In genomic region chr3:121577641-121578040, GRCm38 (mm10) we compare ENCODE assay signal across 11 mouse cellular contexts. TPM values are rescaled to one million over a fixed set of nuclear protein-coding genes. Genes with fewer than 3 reads are reported as not detected.
A peak's percentile ranks its signal among the peaks of the same experiment; 100 is the strongest.
DNase-seq lines count a peak whose midpoint lies in the region; ATAC-seq and TF ChIP-seq lines count a peak whose summit lies in the region.
"Had no signal": no experiment of that assay in that cellular context is flagged by ENCODE, and none has a peak within 500 bp of the region (broad histone marks: within the 10 kb centered on the region; RNA-seq: fewer than 3 reads in every experiment).

No protein-coding gene starts in this region.

- no peaks in the 10 kb centered on the region for H3K79me2 ChIP-seq in macrophage (ENCODE audit: inconsistent target)

- H3K36me3 ChIP-seq in forebrain, embryonic 12.5 days (replicated peaks), result no peaks in the 10 kb centered on the region
- H3K36me3 ChIP-seq in forebrain, embryonic 15.5 days, result no peaks in the 10 kb centered on the region
- no peaks in the 10 kb centered on the region for H3K36me3 ChIP-seq in kidney, postnatal 0 days (ENCODE audit: insufficient read depth, low read length)
- H3K36me3 ChIP-seq in embryonic facial prominence, embryonic 12.5 days, result no peaks in the 10 kb centered on the region
- H3K36me3 ChIP-seq in macrophage (ENCODE audit: inconsistent target), result no peaks in the 10 kb centered on the region

- peak; percentile 28 for DNase-seq in kidney, postnatal 0 days (ENCODE audit: low spot score)
- no peak for DNase-seq in kidney, postnatal 25 days
- DNase-seq in adipocyte (ENCODE audit: low spot score), result no peak
- no peak for DNase-seq in cerebellum, adult 9-11 months
- DNase-seq: layer of hippocampus, postnatal 36 days had no signal

- no peak overlapping the region for H3K4me2 ChIP-seq in forebrain, embryonic 12.5 days
- H3K4me2 ChIP-seq in forebrain, embryonic 15.5 days (replicated peaks), result no peak overlapping the region
- no peak overlapping the region for H3K4me2 ChIP-seq in kidney, postnatal 0 days (ENCODE audit: low read length)
- H3K4me2 ChIP-seq in embryonic facial prominence, embryonic 12.5 days (replicated peaks), result no peak overlapping the region
- H3K4me2 ChIP-seq: heart, embryonic 11.5 days had no signal

- no peak for ATAC-seq in forebrain, embryonic 12.5 days (ENCODE audit: low FRiP score)
- ATAC-seq in forebrain, embryonic 15.5 days (replicated peaks), result no peak
- ATAC-seq in kidney, postnatal 0 days (replicated peaks; ENCODE audit: low FRiP score, low read depth), result no peak
- ATAC-seq in embryonic facial prominence, embryonic 12.5 days (ENCODE audit: insufficient number of reproducible peaks, insufficient read depth, low FRiP score, low TSS enrichment), result no peak
- ATAC-seq: Patski had no signal

- H3K9me3 ChIP-seq in forebrain, embryonic 12.5 days, result no peaks in the 10 kb centered on the region
- no peaks in the 10 kb centered on the region for H3K9me3 ChIP-seq in forebrain, embryonic 15.5 days
- no peaks in the 10 kb centered on the region for H3K9me3 ChIP-seq in kidney, postnatal 0 days (replicated peaks; ENCODE audit: low read length)
- no peaks in the 10 kb centered on the region for H3K9me3 ChIP-seq in embryonic facial prominence, embryonic 12.5 days

- H3K4me3 ChIP-seq in forebrain, embryonic 12.5 days (replicated peaks), result no peak overlapping the region
- no peak overlapping the region for H3K4me3 ChIP-seq in forebrain, embryonic 15.5 days
- no peak overlapping the region for H3K4me3 ChIP-seq in kidney, postnatal 0 days (replicated peaks; ENCODE audit: low read depth, low read length)
- no peak overlapping the region for H3K4me3 ChIP-seq in embryonic facial prominence, embryonic 12.5 days
- H3K4me3 ChIP-seq in macrophage (ENCODE audit: inconsistent target), result no peak overlapping the region

- H3K27me3 ChIP-seq in forebrain, embryonic 12.5 days, result no peaks in the 10 kb centered on the region
- H3K27me3 ChIP-seq in forebrain, embryonic 15.5 days, result no peaks in the 10 kb centered on the region
- no peaks in the 10 kb centered on the region for H3K27me3 ChIP-seq in kidney, postnatal 0 days (ENCODE audit: insufficient read depth, low read length)
- H3K27me3 ChIP-seq in embryonic facial prominence, embryonic 12.5 days, result no peaks in the 10 kb centered on the region
- H3K27me3 ChIP-seq: Patski had no signal

- H3K9ac ChIP-seq in forebrain, embryonic 12.5 days, result no peak overlapping the region
- H3K9ac ChIP-seq in forebrain, embryonic 15.5 days (replicated peaks), result no peak overlapping the region
- no peak overlapping the region for H3K9ac ChIP-seq in kidney, postnatal 0 days (ENCODE audit: low read depth, low read length)
- H3K9ac ChIP-seq in embryonic facial prominence, embryonic 12.5 days, result no peak overlapping the region

- peaks cover 3% of the 10 kb centered on the region; the same call in 1 of the 2 replicates for H3K4me1 ChIP-seq in forebrain, embryonic 12.5 days
- 0 out of 2 replicates have a peak, but pooled peaks cover 3% of the 10 kb centered on the region for H3K4me1 ChIP-seq in forebrain, embryonic 15.5 days
- H3K4me1 ChIP-seq in kidney, postnatal 0 days (replicated peaks; ENCODE audit: insufficient read depth, low read length), result peaks cover 7% of the 10 kb centered on the region; the same call in 1 of the 2 replicates
- peaks cover 14% of the 10 kb centered on the region for H3K4me1 ChIP-seq in embryonic facial prominence, embryonic 12.5 days

- no peak for TF ChIP-seq CTCF in kidney, postnatal 0 days (IDR thresholded peaks at IDR 0.05; ENCODE audit: low read depth)

- WGBS in forebrain, embryonic 12.5 days, result 89% methylated on average over 5 of the region's 5 CpGs
- WGBS in forebrain, embryonic 15.5 days, result 87% methylated on average over 5 of the region's 5 CpGs
- WGBS in kidney, postnatal 0 days, result 42% methylated on average over 5 of the region's 5 CpGs
- WGBS in embryonic facial prominence, embryonic 12.5 days, result 61% methylated on average over 5 of the region's 5 CpGs
- WGBS in macrophage (ENCODE audit: missing documents), result 98% methylated on average over 5 of the region's 5 CpGs

- H3K27ac ChIP-seq in forebrain, embryonic 12.5 days, result peak overlapping the region; percentile 56; the same call in 1 of the 2 replicates
- no peak overlapping the region for H3K27ac ChIP-seq in forebrain, embryonic 15.5 days (replicated peaks)
- H3K27ac ChIP-seq in kidney, postnatal 0 days, result peak overlapping the region; percentile 67
- H3K27ac ChIP-seq in embryonic facial prominence, embryonic 12.5 days, result peak overlapping the region; percentile 74
- H3K27ac ChIP-seq in macrophage, result peak overlapping the region; percentile 69

RNA-seq across cellular contexts. Expression of gene Slc44a3, which starts 45.4 kb away (rescaled TPM):
- 0.53 and 0.97 TPM in 2 replicates for polyA plus RNA-seq in forebrain, embryonic 12.5 days (2016; fragmentation: Nextera tagmentation; extraction: Ambion mirVana)
- polyA plus RNA-seq in forebrain, embryonic 15.5 days (2015; fragmentation: Nextera tagmentation; extraction: Ambion mirVana), result 0.75 and 1.1 TPM in 2 replicates
- 16.9 and 18.2 TPM in 2 replicates for polyA plus RNA-seq in kidney, postnatal 0 days (2015; fragmentation: Nextera tagmentation; extraction: Ambion mirVana)
- polyA plus RNA-seq in embryonic facial prominence, embryonic 12.5 days (2016; fragmentation: Nextera tagmentation; extraction: Ambion mirVana), result 1.5 and 1.6 TPM in 2 replicates
- total RNA-seq in macrophage (2018; cell fraction: chromatin; rRNA removed), result not detected
- not detected for total RNA-seq in macrophage (2018; cell fraction: cytosol; rRNA removed)
- total RNA-seq in macrophage (2018; cell fraction: nucleus; rRNA removed), result not detected
- polyA plus RNA-seq in macrophage (2018), result not detected in 3 replicates
- total RNA-seq: layer of hippocampus, postnatal 36 days had no signal
